Mouse (Mus musculus): ENCODE measurements around the gene Rnf43. TPM values are rescaled to one million over a fixed set of nuclear protein-coding genes. Genes with fewer than 3 reads are reported as not detected.

Gene Rnf43
- polyA plus RNA-seq, 1 experiment from 2014 or later, result 14.7 TPM

DNA sequence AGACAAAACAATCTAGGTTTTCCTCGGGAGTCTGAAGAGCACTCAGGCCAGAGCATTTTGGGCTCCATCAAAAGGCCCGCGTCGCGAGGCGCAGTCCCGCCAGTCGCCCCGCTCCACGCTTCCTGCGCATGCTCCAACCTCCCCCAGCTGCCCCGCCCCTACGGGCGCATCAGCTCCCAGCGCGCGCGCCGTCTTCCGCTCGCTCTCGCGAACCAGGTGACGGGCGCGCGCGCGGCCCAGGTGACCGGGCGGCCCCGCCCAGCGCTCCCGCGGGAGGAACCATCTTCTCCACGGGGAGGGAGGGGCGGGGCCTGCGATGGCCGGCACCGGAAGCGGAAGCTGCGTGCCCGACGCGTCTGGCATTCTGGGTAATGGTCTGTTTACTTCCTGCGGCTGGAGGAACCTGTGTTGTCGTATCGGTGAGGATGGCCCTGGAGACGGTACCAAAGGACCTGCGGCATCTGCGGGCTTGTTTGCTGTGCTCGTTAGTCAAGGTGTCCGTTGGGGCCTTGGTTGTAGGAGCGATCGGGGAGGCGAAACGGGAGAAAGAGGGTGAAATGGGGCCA is 74.7 kb downstream of the Rnf43 start, which contains the start of gene Supt4a:
TSS of gene Supt4a (plus strand) at position 378 of the 566 bp plus-strand sequence.
- peak within 1 kb of the TSS; percentile 80 for H3K27ac ChIP-seq
- peak within 1 kb of the TSS; percentile 78 for H3K9ac ChIP-seq
- no peaks in the 10 kb centered on the region for H3K27me3 ChIP-seq (replicated peaks)
- WGBS, result under 1% methylated on average over 57 of the region's 57 CpGs
- peak within 1 kb of the TSS; percentile 84 for H3K4me3 ChIP-seq (replicated peaks)
- H3K4me1 ChIP-seq (replicated peaks), result peaks cover 14% of the 10 kb centered on the region
- peaks cover 13% of the 10 kb centered on the region; the same call in 1 of the 2 replicates for H3K36me3 ChIP-seq
- peak within 1 kb of the TSS; percentile 78 for H3K4me2 ChIP-seq (replicated peaks)
- peak; percentile 96 for ATAC-seq
- H3K9me3 ChIP-seq, result no peaks in the 10 kb centered on the region

DNA sequence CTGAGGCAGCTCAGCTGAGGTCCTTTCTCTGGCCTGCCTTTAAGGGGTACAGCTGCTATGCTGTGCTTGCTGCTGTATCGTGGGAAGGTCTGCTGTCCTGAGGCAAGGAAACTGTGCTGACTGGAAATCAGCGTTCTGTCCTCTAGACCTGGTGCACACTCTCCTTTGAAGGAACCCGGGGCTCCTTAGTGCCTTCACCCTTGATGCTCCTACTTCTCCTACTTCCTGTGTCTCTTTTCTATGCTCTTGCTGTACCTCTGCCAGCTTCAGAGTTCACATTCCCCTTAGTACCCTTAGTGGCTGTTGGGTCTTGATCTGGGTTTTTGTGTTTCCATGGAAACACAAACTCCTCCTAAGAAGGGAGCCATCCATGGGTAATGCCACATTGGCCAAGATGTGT is 81.2 kb downstream of the Rnf43 start:
- H3K36me3 ChIP-seq, result peaks cover 25% of the 10 kb centered on the region

DNA sequence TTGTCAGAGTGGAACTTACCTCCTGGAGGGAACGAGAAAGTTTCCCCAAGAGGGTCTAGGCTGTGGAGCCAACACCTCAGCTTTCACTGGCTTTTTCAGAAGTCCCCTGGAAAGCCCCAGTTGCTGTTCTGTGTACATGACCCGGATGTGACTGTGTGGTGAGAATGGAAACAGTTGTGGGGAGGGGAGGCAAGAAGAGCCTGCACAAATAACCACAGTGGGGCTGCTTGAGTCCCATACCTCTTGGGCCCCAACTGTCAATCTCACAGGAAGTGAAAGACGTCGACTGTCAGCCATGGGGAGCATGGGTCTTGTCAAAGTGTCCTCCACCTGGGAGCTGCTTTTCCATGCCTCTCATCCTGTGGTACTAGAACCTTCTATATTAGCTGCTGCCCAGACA is 82.4 kb downstream of the Rnf43 start:
- ATAC-seq, result no peak
- no peaks in the 10 kb centered on the region for H3K27me3 ChIP-seq (replicated peaks)
- peaks cover 22% of the 10 kb centered on the region for H3K36me3 ChIP-seq
- H3K4me1 ChIP-seq (replicated peaks), result 0 out of 2 replicates have a peak, but pooled peaks cover 3% of the 10 kb centered on the region
- no peak overlapping the region for H3K27ac ChIP-seq
- no peak overlapping the region for H3K4me3 ChIP-seq (replicated peaks)
- WGBS, result 76% methylated on average over 4 of the region's 4 CpGs
- no peak overlapping the region for H3K4me2 ChIP-seq (replicated peaks)
- H3K9ac ChIP-seq, result no peak overlapping the region
- H3K9me3 ChIP-seq, result no peaks in the 10 kb centered on the region

More for the DNA sequence above, 81.2 kb downstream of the Rnf43 start:
- H3K4me1 ChIP-seq (replicated peaks), result no peaks in the 10 kb centered on the region
- H3K27me3 ChIP-seq (replicated peaks), result no peaks in the 10 kb centered on the region
- WGBS, result 94% methylated on average over 3 of the region's 3 CpGs
- H3K4me2 ChIP-seq (replicated peaks), result no peak overlapping the region
- no peak overlapping the region for H3K4me3 ChIP-seq (replicated peaks)
- H3K9ac ChIP-seq, result no peak overlapping the region
- no peaks in the 10 kb centered on the region for H3K9me3 ChIP-seq
- no peak overlapping the region for H3K27ac ChIP-seq
- no peak for ATAC-seq

DNA sequence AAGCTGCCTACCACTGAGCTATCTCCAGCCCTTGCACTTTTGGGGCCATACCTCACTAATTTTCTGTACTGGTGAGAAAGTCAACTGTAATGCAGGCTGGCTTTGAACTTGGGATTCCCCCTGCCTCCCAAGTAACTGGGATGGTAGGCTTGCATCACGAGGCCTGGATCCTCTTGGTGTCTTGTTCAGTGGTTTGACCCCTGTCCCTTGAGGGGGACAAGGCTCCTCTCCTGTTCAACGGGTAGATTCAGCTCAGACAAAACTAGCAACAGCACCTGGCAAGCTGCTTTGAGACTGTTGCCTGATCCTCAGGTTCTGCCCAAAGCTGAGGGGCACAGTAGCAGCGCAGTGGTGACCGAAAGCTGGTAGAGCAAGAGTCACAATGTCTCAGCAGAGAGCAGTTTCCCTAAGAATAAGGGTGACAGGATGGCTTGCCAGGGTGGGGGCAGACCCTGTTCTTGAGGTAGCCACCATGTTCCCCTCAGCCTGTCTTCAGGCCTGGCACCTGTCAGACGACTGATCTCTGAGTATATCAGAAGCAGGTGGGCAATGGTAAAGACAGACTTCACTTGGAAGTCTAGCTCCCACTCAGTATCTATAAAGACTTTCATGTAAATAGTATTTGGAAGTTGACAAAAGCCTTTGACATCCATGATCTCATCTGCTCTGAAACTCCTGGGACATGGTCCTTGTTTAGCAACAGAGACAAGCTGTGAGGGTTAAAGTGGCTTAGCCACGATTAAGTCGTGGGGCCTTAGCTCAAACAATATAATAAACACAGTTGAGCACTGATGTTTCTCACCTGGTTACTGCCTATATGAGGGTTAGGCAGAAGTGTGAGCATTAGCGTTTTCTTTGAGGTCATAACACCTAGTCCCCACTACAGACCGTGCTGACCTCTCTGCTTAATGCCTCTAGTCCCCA is 83.4 kb downstream of the Rnf43 start:
- H3K9ac ChIP-seq, result no peak overlapping the region
- H3K36me3 ChIP-seq, result peaks cover 17% of the 10 kb centered on the region
- WGBS, result 68% methylated on average over 9 of the region's 9 CpGs
- H3K27ac ChIP-seq, result no peak overlapping the region
- no peak for ATAC-seq
- H3K4me1 ChIP-seq (replicated peaks), result 0 out of 2 replicates have a peak, but pooled peaks cover 3% of the 10 kb centered on the region
- H3K4me2 ChIP-seq (replicated peaks), result no peak overlapping the region
- H3K9me3 ChIP-seq, result no peaks in the 10 kb centered on the region
- H3K4me3 ChIP-seq (replicated peaks), result no peak overlapping the region
- H3K27me3 ChIP-seq (replicated peaks), result no peaks in the 10 kb centered on the region

DNA sequence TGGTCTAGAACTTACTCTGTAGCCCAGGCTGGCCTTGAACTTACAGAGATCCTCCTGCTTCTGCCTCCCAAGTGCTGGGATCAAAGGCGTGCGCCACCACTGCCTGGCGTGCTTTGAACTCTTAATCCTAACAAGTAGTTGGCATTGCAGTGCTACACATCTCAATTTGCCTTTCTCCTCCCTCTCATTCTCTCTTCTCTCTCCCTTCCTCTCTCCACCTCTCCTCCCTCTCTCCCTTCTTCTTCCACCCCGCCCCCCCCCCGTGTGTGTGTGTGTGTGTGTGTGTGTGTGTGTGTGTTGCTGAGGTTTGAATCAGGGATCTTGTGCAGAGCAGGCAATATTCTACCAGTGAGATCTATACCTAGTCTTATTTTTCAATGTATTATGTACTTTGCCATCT is 84.8 kb downstream of the Rnf43 start:
- Histone ChIP-seq H3K27ac (no peak overlapping the region), H3K9me3 (no peaks in the 10 kb centered on the region), H3K36me3 (peaks cover 12% of the 10 kb centered on the region), H3K9ac (no peak overlapping the region), H3K4me2 (replicated peaks) (no peak overlapping the region), H3K4me3 (replicated peaks) (no peak overlapping the region), H3K4me1 (replicated peaks) (0 out of 2 replicates have a peak, but pooled peaks cover 3% of the 10 kb centered on the region), H3K27me3 (replicated peaks) (no peaks in the 10 kb centered on the region)
- no peak for ATAC-seq
- WGBS, result 85% methylated on average over 5 of the region's 5 CpGs

DNA sequence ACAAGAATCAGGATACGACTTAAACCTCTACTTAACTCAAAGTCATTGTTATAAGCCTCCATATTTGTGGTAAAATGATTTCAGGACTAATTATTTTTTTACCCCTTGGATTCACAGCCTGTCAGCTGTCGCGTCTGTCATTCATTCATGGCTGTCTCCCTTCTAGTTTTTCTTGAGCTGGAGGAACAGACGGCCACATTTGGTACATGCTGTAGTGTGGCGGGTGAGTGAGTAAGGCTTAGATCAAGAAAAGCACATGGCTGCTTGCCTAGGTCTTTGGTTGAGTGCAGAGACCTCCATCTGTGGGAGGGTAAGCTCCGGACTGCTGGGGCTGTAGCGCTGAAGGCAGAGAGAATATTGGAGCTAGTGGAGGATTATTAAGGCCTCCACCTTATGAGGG is 85.2 kb downstream of the Rnf43 start:
- Histone ChIP-seq H3K4me2 (replicated peaks) (no peak overlapping the region), H3K27me3 (replicated peaks) (no peaks in the 10 kb centered on the region), H3K36me3 (peaks cover 12% of the 10 kb centered on the region), H3K4me3 (replicated peaks) (no peak overlapping the region), H3K9me3 (no peaks in the 10 kb centered on the region), H3K4me1 (replicated peaks) (0 out of 2 replicates have a peak, but pooled peaks cover 3% of the 10 kb centered on the region), H3K27ac (no peak overlapping the region), H3K9ac (no peak overlapping the region)
- WGBS, result 92% methylated on average over 7 of the region's 7 CpGs
- ATAC-seq, result no peak

DNA sequence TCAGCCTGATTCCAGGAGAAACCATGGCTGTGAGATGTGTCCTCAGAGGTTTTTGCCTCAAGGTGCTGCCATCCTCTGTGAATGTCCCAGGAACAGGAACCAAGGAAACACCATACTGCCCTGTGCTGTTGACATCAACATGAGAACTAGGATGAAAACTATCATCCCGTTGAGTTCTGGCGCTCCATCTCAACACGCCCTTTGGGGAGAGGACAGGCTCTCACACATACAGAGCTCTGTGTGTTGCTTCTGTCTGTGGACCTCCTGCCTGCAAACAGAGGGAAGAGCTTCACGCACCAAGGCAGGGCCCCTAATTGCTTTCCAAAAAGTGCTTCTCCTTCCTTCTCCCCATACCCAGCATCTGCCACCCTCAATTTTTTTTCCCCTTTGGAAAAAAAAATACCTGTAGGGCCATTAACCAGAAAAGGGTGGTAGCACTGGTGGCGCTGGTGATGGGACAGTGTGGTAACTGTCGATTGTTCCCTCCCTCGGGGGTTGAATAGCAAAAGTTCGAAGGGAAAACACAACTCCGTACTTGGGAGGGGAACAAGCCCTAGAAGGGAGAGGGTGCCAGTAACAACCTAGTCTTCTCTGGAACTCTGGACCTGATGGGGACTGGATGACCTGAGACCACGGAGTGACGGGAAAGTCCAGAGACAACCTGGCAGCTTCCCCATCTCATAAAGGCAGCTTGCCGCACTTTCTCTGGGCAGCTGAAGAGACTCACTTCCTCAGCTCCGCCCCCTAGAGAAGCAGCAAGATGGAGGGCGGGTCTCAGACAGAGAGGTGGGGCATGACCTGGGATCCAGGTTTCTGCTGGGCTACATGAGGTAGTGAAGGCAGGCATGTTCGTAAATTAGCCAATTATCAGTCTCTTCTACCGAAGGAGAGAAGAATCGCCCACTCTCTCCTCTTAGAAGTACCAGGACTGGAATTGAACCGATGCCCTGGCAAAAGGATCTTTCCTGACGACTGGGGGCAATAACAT is 85.9 kb downstream of the Rnf43 start:
- 30% methylated on average over 19 of the region's 19 CpGs for WGBS
- Histone ChIP-seq H3K4me3 (replicated peaks) (0 out of 2 replicates have a peak overlapping the region, but pooled peaks have one; percentile 2), H3K27ac (0 out of 2 replicates have a peak overlapping the region, but pooled peaks have one; percentile 22), H3K9ac (no peak overlapping the region), H3K27me3 (replicated peaks) (no peaks in the 10 kb centered on the region), H3K9me3 (no peaks in the 10 kb centered on the region), H3K36me3 (peaks cover 12% of the 10 kb centered on the region), H3K4me2 (replicated peaks) (peak overlapping the region; percentile 41), H3K4me1 (replicated peaks) (0 out of 2 replicates have a peak, but pooled peaks cover 3% of the 10 kb centered on the region)
- peak; percentile 77; the same call in 1 of the 2 replicates for ATAC-seq

DNA sequence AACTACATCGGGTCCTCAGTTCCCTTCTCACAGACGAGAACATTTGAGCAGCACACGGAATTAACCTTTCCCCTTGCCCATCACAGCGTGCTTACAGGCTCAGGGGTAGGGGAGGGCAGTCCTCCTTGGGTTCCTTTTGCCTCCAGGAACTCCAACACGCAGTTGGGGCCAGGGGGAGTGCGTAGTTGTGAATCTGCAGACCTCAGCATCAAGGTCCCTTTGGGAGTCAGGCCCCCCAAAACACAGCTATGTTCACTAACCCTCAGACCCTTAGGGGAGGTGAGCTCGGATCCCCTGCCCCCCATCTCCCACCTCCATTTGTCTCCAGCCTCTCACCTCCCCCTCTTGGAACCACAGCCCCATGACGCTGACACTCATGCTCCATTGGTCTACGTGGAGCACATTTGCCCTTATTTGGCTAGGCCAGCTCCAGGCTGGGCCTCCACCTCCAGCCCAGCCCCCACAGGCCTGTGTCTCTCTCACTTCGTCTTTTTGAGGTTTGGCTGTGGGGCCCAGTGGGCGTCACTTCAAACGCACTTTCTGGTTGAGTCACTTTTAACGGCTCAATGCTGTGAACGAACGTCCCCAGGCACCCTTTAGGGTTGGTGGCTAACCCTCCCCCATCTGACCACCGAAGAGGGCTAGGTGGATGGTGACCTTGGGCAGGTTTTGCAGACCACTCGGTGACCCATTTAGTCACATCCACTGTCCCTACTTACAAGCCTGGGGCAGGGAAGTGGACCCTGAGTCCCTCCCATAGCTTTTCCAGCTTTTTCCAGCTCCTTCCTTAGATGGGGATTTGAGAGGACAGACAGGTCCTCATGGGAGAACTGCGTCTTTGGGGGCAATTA is 86.9 kb downstream of the Rnf43 start:
- WGBS, result 44% methylated on average over 18 of the region's 18 CpGs
- H3K36me3 ChIP-seq, result peaks cover 7% of the 10 kb centered on the region
- ATAC-seq, result peak; percentile 73; the same call in 1 of the 2 replicates
- H3K4me1 ChIP-seq (replicated peaks), result 0 out of 2 replicates have a peak, but pooled peaks cover 3% of the 10 kb centered on the region
- no peaks in the 10 kb centered on the region for H3K9me3 ChIP-seq
- no peak overlapping the region for H3K4me3 ChIP-seq (replicated peaks)
- no peaks in the 10 kb centered on the region for H3K27me3 ChIP-seq (replicated peaks)
- 0 out of 2 replicates have a peak overlapping the region, but pooled peaks have one; percentile 22 for H3K27ac ChIP-seq
- H3K9ac ChIP-seq, result no peak overlapping the region
- peak overlapping the region; percentile 41; the same call in 1 of the 2 replicates for H3K4me2 ChIP-seq (replicated peaks)

DNA sequence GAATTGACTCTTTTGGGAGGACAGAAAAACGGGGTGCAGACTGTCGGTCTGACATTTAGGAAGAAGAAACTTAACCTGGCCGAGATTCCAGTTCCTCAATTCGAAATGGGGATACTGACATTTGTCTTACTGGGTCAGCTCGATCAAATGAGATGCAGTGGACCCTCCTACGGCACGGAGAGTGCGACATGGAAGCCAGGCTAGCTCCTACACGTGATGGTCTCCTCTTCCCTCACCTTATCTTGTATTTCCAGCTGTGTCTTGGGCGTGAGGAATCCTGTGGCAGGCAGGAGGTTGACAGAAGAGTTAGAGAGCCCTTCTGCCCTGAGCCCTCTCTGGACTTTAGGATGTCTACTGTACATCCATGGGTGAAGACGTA is 87.5 kb downstream of the Rnf43 start:
- H3K4me2 ChIP-seq (replicated peaks), result no peak overlapping the region
- ATAC-seq, result 0 out of 2 replicates have a peak, but pooled peaks have one; percentile 52
- 78% methylated on average over 11 of the region's 11 CpGs for WGBS
- no peak overlapping the region for H3K4me3 ChIP-seq (replicated peaks)
- 0 out of 2 replicates have a peak, but pooled peaks cover 3% of the 10 kb centered on the region for H3K4me1 ChIP-seq (replicated peaks)
- peaks cover 1% of the 10 kb centered on the region for H3K36me3 ChIP-seq
- no peaks in the 10 kb centered on the region for H3K9me3 ChIP-seq
- no peak overlapping the region for H3K9ac ChIP-seq
- H3K27me3 ChIP-seq (replicated peaks), result no peaks in the 10 kb centered on the region
- no peak overlapping the region for H3K27ac ChIP-seq

DNA sequence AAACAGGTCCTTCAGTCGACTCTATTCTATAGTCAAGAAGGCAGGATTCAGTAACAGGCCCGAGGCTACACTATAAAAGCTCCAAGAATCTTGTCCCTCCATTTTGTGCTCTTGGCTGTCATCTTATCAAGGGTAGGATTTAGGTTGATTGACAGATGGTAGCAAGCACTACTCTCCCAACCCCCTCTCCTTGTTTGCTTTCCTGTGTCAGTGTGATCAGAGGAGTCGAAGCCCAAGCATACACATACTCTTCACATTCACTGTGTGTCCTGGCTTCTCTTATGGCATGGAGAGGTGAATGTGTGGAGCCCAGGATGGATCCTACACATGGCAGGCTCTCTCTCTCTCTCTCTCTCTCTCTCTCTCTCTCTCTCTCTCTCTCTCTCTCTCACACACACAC is 88.0 kb downstream of the Rnf43 start:
- Histone ChIP-seq H3K4me1 (replicated peaks) (0 out of 2 replicates have a peak, but pooled peaks cover 3% of the 10 kb centered on the region), H3K4me3 (replicated peaks) (no peak overlapping the region), H3K36me3 (no peaks in the 10 kb centered on the region), H3K4me2 (replicated peaks) (no peak overlapping the region), H3K27me3 (replicated peaks) (no peaks in the 10 kb centered on the region), H3K9ac (no peak overlapping the region), H3K9me3 (no peaks in the 10 kb centered on the region), H3K27ac (no peak overlapping the region)
- no peak for ATAC-seq
- 63% methylated on average over 3 of the region's 3 CpGs for WGBS

DNA sequence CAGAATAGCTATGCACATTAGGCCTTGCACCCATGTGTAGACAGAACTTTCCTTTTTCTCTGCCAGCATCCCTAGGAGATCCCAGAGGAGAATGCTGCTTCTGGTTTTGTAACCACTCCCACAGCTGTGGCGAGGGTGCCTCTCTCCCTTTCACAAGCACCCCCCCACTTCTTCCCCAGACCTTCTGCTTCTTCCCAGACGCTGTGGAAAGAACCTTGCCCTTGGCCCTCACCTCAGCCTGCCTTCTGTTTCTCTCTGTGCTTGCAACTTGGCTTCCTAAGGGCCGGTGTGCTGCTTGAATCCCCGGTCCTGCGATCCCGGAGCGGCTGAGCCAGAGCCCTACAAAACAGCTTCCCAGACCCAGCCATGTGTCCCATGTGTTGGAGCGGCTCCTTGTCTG is 88.5 kb downstream of the Rnf43 start:
- H3K27ac ChIP-seq, result peak overlapping the region; percentile 17; the same call in 1 of the 2 replicates
- H3K9ac ChIP-seq, result no peak overlapping the region
- H3K4me3 ChIP-seq (replicated peaks), result no peak overlapping the region
- WGBS, result 77% methylated on average over 8 of the region's 8 CpGs
- H3K27me3 ChIP-seq (replicated peaks), result no peaks in the 10 kb centered on the region
- no peak for ATAC-seq
- no peak overlapping the region for H3K4me2 ChIP-seq (replicated peaks)
- H3K9me3 ChIP-seq, result no peaks in the 10 kb centered on the region
- no peaks in the 10 kb centered on the region for H3K36me3 ChIP-seq
- H3K4me1 ChIP-seq (replicated peaks), result 0 out of 2 replicates have a peak, but pooled peaks cover 3% of the 10 kb centered on the region

All from intestine, embryonic 15.5 days (tissue).